Mouse (Mus musculus): ENCODE results near the gene Nfia.

DNA sequence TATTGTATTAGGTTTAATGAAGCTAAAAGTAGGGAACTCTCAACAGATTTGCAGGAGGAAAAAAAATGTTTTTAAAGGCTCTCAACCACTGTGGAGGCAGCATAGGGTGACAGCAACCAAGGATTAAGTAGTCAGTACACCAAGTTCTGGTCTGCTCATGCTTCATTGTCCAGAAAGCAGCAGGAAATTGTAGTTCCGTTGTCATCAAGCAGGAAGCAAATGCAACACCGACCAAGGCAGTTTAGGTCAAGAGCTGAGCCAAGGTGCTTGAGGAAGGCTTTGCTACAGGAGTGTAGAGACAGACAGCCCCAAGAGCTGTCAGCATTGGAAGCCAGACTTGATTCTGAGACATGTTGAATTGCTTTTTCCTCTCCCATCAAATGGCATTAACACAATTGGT is 342.4 kb downstream of the Nfia start:
- no peak for TF ChIP-seq GATA1 (IDR thresholded peaks at IDR 0.05; ENCODE audit: borderline replicate concordance, low read length)
- no peak for TF ChIP-seq FLI1 (IDR thresholded peaks at IDR 0.05; ENCODE audit: low read length)
